Mouse (Mus musculus) liver, embryonic 15.5 days (tissue): Measurements from ENCODE around the gene Samm50. TPM values are rescaled to one million over a fixed set of nuclear protein-coding genes. Genes with fewer than 3 reads are reported as not detected.

Experiments used
- ATAC-seq: fragments of 200-750 bp; cut with Nextera tagmentation; 2 replicates; pipeline ENCODE4 v1.8.0; 2017; ENCODE audit warnings: moderate number of reproducible peaks, mild to moderate bottlenecking, moderate library complexity; ENCODE audit not compliant: insufficient read depth
- H3K27ac ChIP-seq: fragments of 300-500 bp; sonication (generic); replicated peaks from 2 replicates; pipeline ENCODE4 v1.5.1; 2015; ENCODE audit warnings: mild to moderate bottlenecking, inconsistent platforms
- H3K27me3 ChIP-seq: fragments of 300-500 bp; sonication (generic); 2 replicates; pipeline ENCODE4 v1.6.1; 2015; ENCODE audit warnings: mild to moderate bottlenecking, inconsistent platforms
- H3K36me3 ChIP-seq: fragments of 300-500 bp; sonication (generic); replicated peaks from 2 replicates; pipeline ENCODE4 v1.6.1; 2015; ENCODE audit warnings: moderate library complexity, mild to moderate bottlenecking, inconsistent platforms
- H3K4me1 ChIP-seq: fragments of 300-500 bp; sonication (generic); replicated peaks from 2 replicates; pipeline ENCODE4 v1.6.1; 2015; ENCODE audit warnings: inconsistent platforms
- H3K4me2 ChIP-seq: fragments of 300-500 bp; sonication (generic); 2 replicates; pipeline ENCODE4 v1.6.1; 2015; ENCODE audit warnings: moderate library complexity, mild to moderate bottlenecking, inconsistent platforms
- H3K4me3 ChIP-seq: fragments of 300-500 bp; sonication (generic); replicated peaks from 2 replicates; pipeline ENCODE4 v1.5.1; 2015; ENCODE audit warnings: mild to moderate bottlenecking, inconsistent platforms
- H3K9ac ChIP-seq: fragments of 300-500 bp; sonication (generic); 2 replicates; pipeline ENCODE4 v1.6.1; 2015; ENCODE audit warnings: moderate library complexity, mild to moderate bottlenecking, inconsistent platforms
- H3K9me3 ChIP-seq: fragments of 300-500 bp; sonication (generic); replicated peaks from 2 replicates; pipeline ENCODE4 v1.6.1; 2016; ENCODE audit warnings: inconsistent platforms
- WGBS: fragments of 180-500 bp; shearing (Covaris S2); methylation state at CpG from one replicate; pipeline ENCODE4 v1.1.7; 2015; ENCODE audit warnings: mixed read lengths; ENCODE audit not compliant: insufficient replicate concordance; 5-methylcytosine and 5-hydroxymethylcytosine counted together
- polyA plus RNA-seq: library from polyadenylated mRNA; unstranded; fragments of >200 nt; fragmentation: Nextera tagmentation; extraction: Ambion mirVana; gene quantifications from 2 replicates; pipeline ENCODE4 v1.2.1, GENCODE M21; 2015

Gene Samm50
- polyA plus RNA-seq, 1 experiment from 2014 or later, result 71.0 TPM

DNA sequence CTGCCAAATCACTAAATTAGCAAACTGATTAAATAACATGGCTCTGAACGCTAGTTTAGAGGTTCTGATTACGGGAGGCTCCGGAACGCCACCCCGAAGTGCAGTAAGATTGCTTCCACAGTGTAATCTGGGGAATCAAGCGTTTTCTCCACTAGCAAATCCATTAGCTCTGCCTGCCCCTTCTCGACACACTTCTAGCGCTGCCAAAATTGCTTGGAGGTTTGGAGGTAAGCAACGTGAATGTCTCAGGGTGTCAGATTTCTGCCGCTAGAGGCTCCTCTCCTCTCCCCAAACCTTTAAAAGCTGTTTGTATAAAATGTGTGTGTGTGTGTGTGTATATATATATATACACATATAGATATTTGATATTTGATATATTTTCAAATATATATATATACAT, 32.7 kb downstream of the Samm50 start:
- H3K9ac ChIP-seq, result no peak overlapping the region
- H3K9me3 ChIP-seq, result no peaks in the 10 kb centered on the region
- ATAC-seq, result no peak
- H3K4me2 ChIP-seq, result no peak overlapping the region
- H3K4me3 ChIP-seq, result no peak overlapping the region
- H3K27ac ChIP-seq, result no peak overlapping the region
- WGBS, result 52% methylated on average over 10 of the region's 10 CpGs
- H3K36me3 ChIP-seq, result no peaks in the 10 kb centered on the region
- peaks cover 21% of the 10 kb centered on the region for H3K27me3 ChIP-seq
- peaks cover 6% of the 10 kb centered on the region; the same call in 1 of the 2 replicates for H3K4me1 ChIP-seq

DNA sequence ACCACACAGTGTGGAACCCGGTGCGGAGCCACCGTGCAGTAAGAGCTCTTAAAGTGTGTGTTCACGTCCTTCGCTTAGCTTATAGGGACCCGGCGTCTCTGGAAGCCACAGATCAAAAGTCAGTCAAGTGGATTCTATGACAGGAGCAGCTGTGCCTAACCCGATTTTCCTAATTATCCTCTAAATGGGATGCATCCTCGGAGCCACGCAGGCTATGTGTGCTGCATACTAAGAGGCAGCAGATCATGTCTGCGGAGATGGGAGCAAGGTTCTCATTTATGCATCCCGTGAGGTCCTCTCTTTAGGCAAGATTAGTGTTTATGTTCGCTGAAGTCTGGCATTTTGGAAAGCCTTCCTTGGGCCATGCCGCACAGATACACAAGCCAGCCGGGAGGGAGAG, 34.9 kb downstream of the Samm50 start:
- H3K36me3 ChIP-seq, result no peaks in the 10 kb centered on the region
- H3K4me2 ChIP-seq, result no peak overlapping the region
- peaks cover 24% of the 10 kb centered on the region for H3K27me3 ChIP-seq
- H3K4me3 ChIP-seq, result no peak overlapping the region
- H3K9me3 ChIP-seq, result no peaks in the 10 kb centered on the region
- H3K4me1 ChIP-seq, result peaks cover 27% of the 10 kb centered on the region
- H3K9ac ChIP-seq, result no peak overlapping the region
- WGBS, result 85% methylated on average over 15 of the region's 15 CpGs
- no peak for ATAC-seq
- no peak overlapping the region for H3K27ac ChIP-seq

DNA sequence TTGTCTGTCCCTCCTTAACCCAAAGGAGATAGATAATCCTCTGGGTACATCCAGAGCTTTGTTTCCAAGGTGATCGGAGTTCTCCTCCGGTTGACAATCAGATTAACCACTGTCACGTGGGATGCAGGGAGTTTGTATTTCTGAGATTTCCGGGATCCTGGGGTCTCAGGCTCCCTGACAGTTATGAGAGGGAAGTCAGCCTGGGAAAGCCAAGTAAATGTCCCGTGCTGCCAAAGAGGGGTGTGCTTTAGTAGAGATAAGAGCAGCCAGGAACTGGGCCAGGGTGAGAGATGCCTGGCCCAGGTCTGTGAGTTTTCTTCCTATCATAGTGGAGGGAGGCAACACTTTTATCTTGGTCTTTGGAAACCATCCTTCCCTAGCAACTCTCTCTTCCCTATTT, 38.6 kb downstream of the Samm50 start:
- Histone ChIP-seq H3K4me2 (peak overlapping the region; percentile 97), H3K4me1 (peaks cover 51% of the 10 kb centered on the region), H3K4me3 (peak overlapping the region; percentile 78), H3K9ac (peak overlapping the region; percentile 68), H3K27me3 (peaks cover 12% of the 10 kb centered on the region), H3K9me3 (no peaks in the 10 kb centered on the region), H3K27ac (peak overlapping the region; percentile 88), H3K36me3 (0 out of 2 replicates have a peak, but pooled peaks cover 2% of the 10 kb centered on the region)
- peak; percentile 77 for ATAC-seq
- WGBS, result 10% methylated on average over 5 of the region's 5 CpGs

DNA sequence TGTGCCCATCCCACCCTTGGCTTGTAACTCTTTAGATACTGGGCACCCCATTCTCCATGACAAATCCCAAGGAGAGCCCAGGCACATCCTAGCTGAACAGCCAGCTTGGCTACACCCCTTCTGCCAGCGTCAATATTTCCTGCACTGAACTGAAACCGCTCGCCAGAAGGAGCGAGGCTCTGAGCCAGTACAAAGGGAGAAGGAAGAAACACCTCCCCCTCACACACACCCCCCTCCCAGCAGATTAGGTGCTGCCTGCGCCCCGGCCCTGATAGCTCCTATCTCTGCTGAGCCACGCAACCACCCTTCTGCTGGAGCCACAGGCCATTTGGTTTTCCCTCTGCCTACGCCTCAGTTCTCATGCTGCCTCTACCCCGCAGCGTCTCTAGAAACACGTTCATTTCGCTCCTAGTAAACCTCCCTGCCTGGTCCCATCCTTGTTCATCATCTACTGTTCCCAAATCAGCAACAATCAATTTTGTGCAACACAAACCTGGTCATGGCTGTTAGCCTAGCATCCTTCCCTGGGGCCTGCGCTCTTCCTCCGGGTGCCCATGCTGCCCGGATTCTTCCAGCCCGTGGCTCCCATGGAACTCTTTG, 39.2 kb downstream of the Samm50 start:
- Histone ChIP-seq H3K27ac (peak overlapping the region; percentile 88), H3K4me1 (peaks cover 52% of the 10 kb centered on the region), H3K4me2 (peak overlapping the region; percentile 97), H3K9me3 (no peaks in the 10 kb centered on the region), H3K27me3 (peaks cover 7% of the 10 kb centered on the region; the same call in 1 of the 2 replicates), H3K4me3 (peak overlapping the region; percentile 78), H3K9ac (peak overlapping the region; percentile 68), H3K36me3 (0 out of 2 replicates have a peak, but pooled peaks cover 2% of the 10 kb centered on the region)
- ATAC-seq, result peak; percentile 89
- WGBS, result 2% methylated on average over 16 of the region's 16 CpGs

DNA sequence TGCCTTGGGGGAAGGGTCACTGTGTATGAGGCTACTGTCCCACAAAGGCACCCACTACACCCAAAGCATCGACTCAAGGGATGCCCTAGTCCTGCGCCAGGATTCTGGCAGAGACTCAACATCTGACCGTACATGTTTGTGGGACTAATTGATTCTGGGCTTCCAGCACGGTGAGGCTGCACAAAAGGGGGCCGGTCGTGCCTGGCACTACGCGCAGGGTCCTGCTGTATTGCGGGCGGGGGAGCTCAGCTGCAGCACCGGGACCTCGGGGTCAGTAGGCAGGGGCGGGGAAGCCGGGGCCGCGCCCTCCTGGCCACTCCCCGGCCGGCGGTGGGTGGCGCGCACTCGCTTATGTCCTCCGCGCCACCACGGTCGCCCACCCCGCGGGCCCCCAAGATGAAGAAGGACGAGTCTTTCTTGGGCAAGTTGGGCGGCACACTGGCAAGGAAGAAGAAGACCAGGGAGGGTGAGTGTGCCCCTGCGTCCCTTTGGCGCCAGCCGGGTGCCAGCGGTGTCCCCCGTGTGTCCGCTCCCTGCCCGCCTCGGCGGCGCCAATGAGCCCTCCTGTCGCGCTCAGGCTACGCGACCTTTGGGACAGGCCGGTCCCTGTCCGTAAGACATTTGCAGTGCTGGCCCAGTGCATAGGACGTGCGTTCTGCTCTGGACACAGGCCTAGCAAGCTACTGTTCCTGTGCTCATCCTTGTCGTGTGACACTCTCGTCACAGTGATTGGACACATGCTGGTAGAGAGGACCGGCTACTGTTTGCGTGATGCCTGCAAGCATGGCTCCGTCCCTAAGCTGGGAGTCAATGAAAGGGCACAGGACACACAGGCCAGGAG, 39.9 kb downstream of the Samm50 start, which contains the start of gene Parvb:
TSS of gene Parvb (plus strand) at position 323 of the 841 bp plus-strand sequence.
- peak within 1 kb of the TSS; percentile 88 for H3K27ac ChIP-seq
- H3K27me3 ChIP-seq, result peaks cover 6% of the 10 kb centered on the region; the same call in 1 of the 2 replicates
- peaks cover 52% of the 10 kb centered on the region for H3K4me1 ChIP-seq
- no peaks in the 10 kb centered on the region for H3K9me3 ChIP-seq
- ATAC-seq, result peak; percentile 73
- peak within 1 kb of the TSS; percentile 78 for H3K4me3 ChIP-seq
- WGBS, result under 1% methylated on average over 53 of the region's 53 CpGs
- peak within 1 kb of the TSS; percentile 97 for H3K4me2 ChIP-seq
- H3K36me3 ChIP-seq, result 0 out of 2 replicates have a peak, but pooled peaks cover 2% of the 10 kb centered on the region
- peak within 1 kb of the TSS; percentile 68 for H3K9ac ChIP-seq

DNA sequence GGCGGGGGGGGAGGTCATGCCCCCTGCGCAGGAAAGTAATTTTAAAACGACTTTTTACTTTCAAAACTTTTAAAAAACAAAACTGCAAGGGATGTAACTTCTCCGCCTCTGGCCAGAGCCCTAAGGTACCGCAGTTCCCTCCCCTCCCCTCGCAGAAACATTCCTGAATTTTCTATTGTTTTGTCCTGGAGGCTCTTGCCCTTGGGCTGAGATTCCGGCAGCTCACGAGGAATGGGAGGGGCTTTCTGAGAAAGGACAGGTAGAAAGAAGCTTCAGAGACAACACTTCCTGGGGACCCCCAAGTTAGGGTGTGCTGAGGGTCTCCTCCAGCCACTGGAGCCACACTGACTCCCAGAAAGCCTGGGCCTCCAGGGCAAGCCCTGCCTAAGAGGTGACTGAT, 40.6 kb downstream of the Samm50 start:
- peak overlapping the region; percentile 97 for H3K4me2 ChIP-seq
- peak overlapping the region; percentile 78 for H3K4me3 ChIP-seq
- 43% methylated on average over 8 of the region's 8 CpGs for WGBS
- no peaks in the 10 kb centered on the region for H3K9me3 ChIP-seq
- peaks cover 52% of the 10 kb centered on the region for H3K4me1 ChIP-seq
- peak overlapping the region; percentile 54; the same call in 1 of the 2 replicates for H3K27ac ChIP-seq
- no peak for ATAC-seq
- 0 out of 2 replicates have a peak, but pooled peaks cover 2% of the 10 kb centered on the region for H3K36me3 ChIP-seq
- H3K27me3 ChIP-seq, result peaks cover 6% of the 10 kb centered on the region; the same call in 1 of the 2 replicates
- peak overlapping the region; percentile 68 for H3K9ac ChIP-seq

DNA sequence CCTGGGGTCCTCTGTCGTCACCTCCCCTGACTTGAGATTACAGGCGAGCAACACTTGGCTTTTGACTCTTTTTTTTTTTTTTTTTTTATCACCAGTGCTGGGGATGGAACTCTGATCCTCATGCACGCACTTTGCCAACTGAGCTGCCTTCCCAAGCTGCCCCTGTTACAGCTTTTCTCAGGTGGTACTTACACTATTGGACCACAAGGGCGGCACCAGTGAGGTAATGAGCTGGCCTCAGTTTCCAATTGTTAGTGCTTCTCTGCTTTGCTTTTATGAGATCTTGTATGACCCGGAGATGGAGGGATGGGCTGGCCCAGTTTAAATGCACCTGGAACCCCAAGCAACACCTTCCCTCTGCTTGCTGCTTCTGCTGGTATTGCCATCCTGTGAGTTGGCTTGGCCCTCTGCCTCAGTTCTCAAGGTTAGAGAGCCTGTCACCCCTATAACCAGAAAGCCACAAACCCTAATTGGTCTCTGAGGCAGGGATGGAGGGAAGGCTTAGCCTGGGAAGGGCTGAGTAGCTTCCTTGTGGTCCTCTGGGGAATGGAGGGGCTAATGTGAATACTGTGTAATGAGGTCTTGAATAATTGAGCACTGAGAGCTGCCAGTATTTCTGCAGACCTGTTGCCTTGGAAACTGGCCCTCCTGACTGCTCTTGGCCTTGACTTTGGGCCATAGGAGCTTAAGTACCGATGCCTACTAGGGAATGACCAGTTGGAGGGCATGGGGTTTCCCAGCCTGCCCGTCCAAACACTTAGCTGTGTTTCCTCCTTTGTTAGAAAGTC, 42.9 kb downstream of the Samm50 start:
- Histone ChIP-seq H3K4me1 (peaks cover 57% of the 10 kb centered on the region), H3K9ac (no peak overlapping the region), H3K4me3 (no peak overlapping the region), H3K27ac (peak overlapping the region; percentile 45; the same call in 1 of the 2 replicates), H3K9me3 (no peaks in the 10 kb centered on the region), H3K27me3 (peaks cover 17% of the 10 kb centered on the region; the same call in 1 of the 2 replicates), H3K36me3 (0 out of 2 replicates have a peak, but pooled peaks cover 2% of the 10 kb centered on the region), H3K4me2 (no peak overlapping the region)
- no peak for ATAC-seq
- 65% methylated on average over 7 of the region's 7 CpGs for WGBS

DNA sequence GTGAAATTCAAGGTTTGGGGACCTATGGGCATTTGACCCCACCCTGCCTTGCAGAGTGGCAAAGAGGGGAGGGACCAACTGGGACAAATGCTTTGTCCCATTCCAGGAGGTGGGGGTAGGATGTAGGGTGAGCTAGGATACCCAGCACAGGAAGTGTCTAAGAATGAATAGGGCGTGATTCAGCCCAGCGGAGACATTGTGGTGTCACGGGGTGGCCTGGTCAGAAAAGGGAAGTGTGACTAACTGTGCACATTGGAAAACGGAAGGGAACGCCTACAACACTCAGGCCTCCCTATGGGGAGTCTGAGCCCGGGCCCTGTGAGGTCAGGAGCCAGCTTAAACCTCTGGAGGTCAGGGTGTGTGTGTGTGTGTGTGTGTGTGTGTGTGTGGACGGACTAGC, 43.6 kb downstream of the Samm50 start:
- no peaks in the 10 kb centered on the region for H3K9me3 ChIP-seq
- no peak overlapping the region for H3K27ac ChIP-seq
- H3K9ac ChIP-seq, result no peak overlapping the region
- 0 out of 2 replicates have a peak, but pooled peaks cover 2% of the 10 kb centered on the region for H3K36me3 ChIP-seq
- H3K27me3 ChIP-seq, result peaks cover 17% of the 10 kb centered on the region; the same call in 1 of the 2 replicates
- no peak overlapping the region for H3K4me2 ChIP-seq
- no peak overlapping the region for H3K4me3 ChIP-seq
- WGBS, result 24% methylated on average over 7 of the region's 7 CpGs
- H3K4me1 ChIP-seq, result peaks cover 50% of the 10 kb centered on the region
- ATAC-seq, result no peak

DNA sequence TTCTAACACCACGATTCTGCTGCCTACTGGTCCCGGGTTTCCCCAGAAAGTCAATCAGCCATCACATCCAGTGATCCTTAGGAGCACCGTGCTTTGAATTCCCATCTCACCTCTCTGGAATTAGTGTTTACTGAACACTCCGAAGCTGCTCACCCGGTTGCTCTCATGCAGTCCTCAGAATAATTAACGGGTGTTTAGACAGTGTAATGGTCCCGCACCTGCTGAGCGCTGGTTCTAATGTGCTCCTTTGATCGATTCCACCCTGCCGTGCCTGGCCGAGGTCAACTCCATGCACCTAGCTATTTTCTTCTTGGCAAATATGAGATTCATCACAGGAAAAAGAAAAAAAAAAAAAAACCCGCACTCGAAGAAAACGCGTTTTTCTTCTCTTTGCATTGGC, 46.5 kb downstream of the Samm50 start:
- no peak overlapping the region for H3K27ac ChIP-seq
- H3K4me3 ChIP-seq, result no peak overlapping the region
- H3K9ac ChIP-seq, result no peak overlapping the region
- WGBS, result 66% methylated on average over 15 of the region's 15 CpGs
- H3K9me3 ChIP-seq, result no peaks in the 10 kb centered on the region
- 0 out of 2 replicates have a peak, but pooled peaks cover 2% of the 10 kb centered on the region for H3K36me3 ChIP-seq
- no peak overlapping the region for H3K4me2 ChIP-seq
- H3K27me3 ChIP-seq, result 0 out of 2 replicates have a peak, but pooled peaks cover 11% of the 10 kb centered on the region
- H3K4me1 ChIP-seq, result peaks cover 23% of the 10 kb centered on the region
- no peak for ATAC-seq

DNA sequence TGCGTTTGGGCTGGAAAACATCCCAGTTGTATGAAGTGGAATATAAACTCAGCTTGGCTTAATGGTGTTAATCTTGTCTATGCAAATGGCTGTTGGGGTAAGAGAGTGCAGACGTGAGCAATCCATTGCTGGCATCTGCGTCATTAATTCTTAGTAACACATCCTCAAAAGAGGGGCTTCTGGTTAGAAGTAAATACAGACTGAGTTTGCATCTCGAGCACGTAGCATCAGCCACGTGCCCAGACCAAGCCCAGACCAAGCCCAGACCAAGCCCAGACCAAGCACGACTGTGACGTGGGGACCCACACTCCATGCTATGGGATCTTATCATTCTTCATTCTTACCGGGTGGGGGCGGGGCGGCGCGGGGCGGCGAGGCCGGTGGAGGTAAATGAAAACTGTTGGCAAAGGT, 47.0 kb downstream of the Samm50 start:
- WGBS, result 27% methylated on average over 16 of the region's 16 CpGs
- 0 out of 2 replicates have a peak, but pooled peaks cover 11% of the 10 kb centered on the region for H3K27me3 ChIP-seq
- H3K4me3 ChIP-seq, result no peak overlapping the region
- H3K27ac ChIP-seq, result no peak overlapping the region
- no peaks in the 10 kb centered on the region for H3K9me3 ChIP-seq
- 0 out of 2 replicates have a peak, but pooled peaks cover 2% of the 10 kb centered on the region for H3K36me3 ChIP-seq
- peaks cover 23% of the 10 kb centered on the region for H3K4me1 ChIP-seq
- H3K9ac ChIP-seq, result no peak overlapping the region
- ATAC-seq, result no peak
- H3K4me2 ChIP-seq, result peak overlapping the region; percentile 3; the same call in 1 of the 2 replicates
